Mouse (Mus musculus): ENCODE measurements at regions not wholly inside any gene's neighbourhood (a gene's known extent, or its start where the extent isn't known, plus 50 kb on each side); places are given as distances from the start of the nearest gene placed in this dataset.
A peak's percentile ranks its signal among the peaks of the same experiment; 100 is the strongest.
"Not testable (repeated sequence)": the region's sequence is repeated elsewhere in the genome, so short reads cannot be mapped to it uniquely, and the experiment has no call there.

- no peak for TF ChIP-seq EP300 (IDR thresholded peaks at IDR 0.05; ENCODE audit: low read depth)
- no peak for TF ChIP-seq CTCF (IDR thresholded peaks at IDR 0.05; ENCODE audit: low read depth)
- Histone ChIP-seq H3K36me3 (replicated peaks; ENCODE audit: control insufficient read depth, insufficient read depth, low read depth) (no peaks in the 10 kb centered on the region), H3K9ac (replicated peaks) (no peak overlapping the region), H3K9me3 (ENCODE audit: control insufficient read depth, low read length) (no peaks in the 10 kb centered on the region), H3K4me2 (ENCODE audit: low read depth) (no peak overlapping the region), H3K27ac (no peak overlapping the region), H3K27me3 (ENCODE audit: control insufficient read depth, insufficient read depth, low read length) (no peaks in the 10 kb centered on the region), H3K4me1 (replicated peaks; ENCODE audit: control insufficient read depth in 2 of 2, insufficient read depth in 2 of 2, low read length in 1 of 2) (no peaks in the 10 kb centered on the region), H3K4me3 (ENCODE audit: insufficient read depth in 1 of 2, low read depth in 2 of 2, low read length in 2 of 2) (no peak overlapping the region)
- ATAC-seq (ENCODE audit: insufficient read depth) = peak; percentile 31; the same call in 1 of the 2 replicates
- DNase-seq (ENCODE audit: low read depth in 3 of 3, low spot score in 3 of 3) = no peak
- WGBS (ENCODE audit: insufficient replicate concordance) = 37% methylated on average over 5 of the region's 5 CpGs
Observed at GRCm38 (mm10) chr13:6837446-6837845, 188.9 kb upstream of the Pfkp start.

GRCm38 (mm10) chr13:6837075-6837422 is 188.5 kb upstream of the Pfkp start:
- H3K36me3 ChIP-seq (replicated peaks; ENCODE audit: control insufficient read depth, insufficient read depth, low read depth) = no peaks in the 10 kb centered on the region
- DNase-seq (ENCODE audit: low read depth in 3 of 3, low spot score in 3 of 3) (no peak), ATAC-seq (ENCODE audit: insufficient read depth) (no peak)
- no peak overlapping the region for H3K4me3 ChIP-seq (ENCODE audit: insufficient read depth in 1 of 2, low read depth in 2 of 2, low read length in 2 of 2)
- no peaks in the 10 kb centered on the region for H3K9me3 ChIP-seq (ENCODE audit: control insufficient read depth, low read length)
- H3K4me2 ChIP-seq (ENCODE audit: low read depth) = no peak overlapping the region
- 32% methylated on average over 1 of the region's 1 CpGs for WGBS (ENCODE audit: insufficient replicate concordance)
- no peak overlapping the region for H3K27ac ChIP-seq
- H3K27me3 ChIP-seq (ENCODE audit: control insufficient read depth, insufficient read depth, low read length) = no peaks in the 10 kb centered on the region
- no peaks in the 10 kb centered on the region for H3K4me1 ChIP-seq (replicated peaks; ENCODE audit: control insufficient read depth in 2 of 2, insufficient read depth in 2 of 2, low read length in 1 of 2)
- TF ChIP-seq CTCF (IDR thresholded peaks at IDR 0.05; ENCODE audit: low read depth) = no peak
- H3K9ac ChIP-seq (replicated peaks) = no peak overlapping the region

GRCm38 (mm10) chr13:6836351-6837074 is 187.9 kb upstream of the Pfkp start:
- no peak for ATAC-seq (ENCODE audit: insufficient read depth)
- Histone ChIP-seq H3K9ac (replicated peaks) (no peak overlapping the region), H3K4me1 (replicated peaks; ENCODE audit: control insufficient read depth in 2 of 2, insufficient read depth in 2 of 2, low read length in 1 of 2) (no peaks in the 10 kb centered on the region), H3K27ac (no peak overlapping the region), H3K36me3 (replicated peaks; ENCODE audit: control insufficient read depth, insufficient read depth, low read depth) (no peaks in the 10 kb centered on the region), H3K4me3 (ENCODE audit: insufficient read depth in 1 of 2, low read depth in 2 of 2, low read length in 2 of 2) (no peak overlapping the region), H3K4me2 (ENCODE audit: low read depth) (no peak overlapping the region), H3K27me3 (ENCODE audit: control insufficient read depth, insufficient read depth, low read length) (no peaks in the 10 kb centered on the region), H3K9me3 (ENCODE audit: control insufficient read depth, low read length) (no peaks in the 10 kb centered on the region)
- WGBS (ENCODE audit: insufficient replicate concordance) = 34% methylated on average over 6 of the region's 6 CpGs
- DNase-seq (ENCODE audit: low read depth in 3 of 3, low spot score in 3 of 3) = peak in 1 of 3 experiments; percentile 6
- TF ChIP-seq CTCF (IDR thresholded peaks at IDR 0.05; ENCODE audit: low read depth) (peak; percentile 63), EP300 (IDR thresholded peaks at IDR 0.05; ENCODE audit: low read depth) (no peak)

GRCm38 (mm10) chr13:6829882-6830281 is 181.3 kb upstream of the Pfkp start:
- Histone ChIP-seq H3K36me3 (replicated peaks; ENCODE audit: control insufficient read depth, insufficient read depth, low read depth) (no peaks in the 10 kb centered on the region), H3K27me3 (ENCODE audit: control insufficient read depth, insufficient read depth, low read length) (no peaks in the 10 kb centered on the region), H3K9ac (replicated peaks) (no peak overlapping the region), H3K9me3 (ENCODE audit: control insufficient read depth, low read length) (no peaks in the 10 kb centered on the region), H3K4me1 (replicated peaks; ENCODE audit: control insufficient read depth in 2 of 2, insufficient read depth in 2 of 2, low read length in 1 of 2) (no peaks in the 10 kb centered on the region), H3K4me2 (ENCODE audit: low read depth) (no peak overlapping the region), H3K27ac (no peak overlapping the region), H3K4me3 (ENCODE audit: insufficient read depth in 1 of 2, low read depth in 2 of 2, low read length in 2 of 2) (no peak overlapping the region)
- DNase-seq (ENCODE audit: low read depth in 3 of 3, low spot score in 3 of 3) (no peak), ATAC-seq (ENCODE audit: insufficient read depth) (no peak)
- WGBS (ENCODE audit: insufficient replicate concordance) = 53% methylated on average over 1 of the region's 1 CpGs
- TF ChIP-seq CTCF (IDR thresholded peaks at IDR 0.05; ENCODE audit: low read depth) (no peak), EP300 (IDR thresholded peaks at IDR 0.05; ENCODE audit: low read depth) (no peak)

- no peak for ATAC-seq (ENCODE audit: insufficient read depth)
- H3K27me3 ChIP-seq (ENCODE audit: control insufficient read depth, insufficient read depth, low read length) = no peaks in the 10 kb centered on the region
- no peak overlapping the region for H3K27ac ChIP-seq
- no peaks in the 10 kb centered on the region for H3K4me1 ChIP-seq (replicated peaks; ENCODE audit: control insufficient read depth in 2 of 2, insufficient read depth in 2 of 2, low read length in 1 of 2)
- H3K4me3 ChIP-seq (ENCODE audit: insufficient read depth in 1 of 2, low read depth in 2 of 2, low read length in 2 of 2) = no peak overlapping the region
- no peak for TF ChIP-seq CTCF (IDR thresholded peaks at IDR 0.05; ENCODE audit: low read depth)
- TF ChIP-seq EP300 (IDR thresholded peaks at IDR 0.05; ENCODE audit: low read depth) = no peak
- WGBS (ENCODE audit: insufficient replicate concordance) = 58% methylated on average over 5 of the region's 5 CpGs
- no peak for DNase-seq (ENCODE audit: low read depth in 3 of 3, low spot score in 3 of 3)
- H3K9ac ChIP-seq (replicated peaks) = no peak overlapping the region
- no peaks in the 10 kb centered on the region for H3K9me3 ChIP-seq (ENCODE audit: control insufficient read depth, low read length)
- H3K4me2 ChIP-seq (ENCODE audit: low read depth) = no peak overlapping the region
- H3K36me3 ChIP-seq (replicated peaks; ENCODE audit: control insufficient read depth, insufficient read depth, low read depth) = no peaks in the 10 kb centered on the region
Observed at GRCm38 (mm10) chr13:6829346-6829745, 180.8 kb upstream of the Pfkp start.

GRCm38 (mm10) chr13:6828601-6829330 is 180.2 kb upstream of the Pfkp start:
- H3K4me3 ChIP-seq (ENCODE audit: insufficient read depth in 1 of 2, low read depth in 2 of 2, low read length in 2 of 2); H3K36me3 ChIP-seq (replicated peaks; ENCODE audit: control insufficient read depth, insufficient read depth, low read depth); H3K27me3 ChIP-seq (ENCODE audit: control insufficient read depth, insufficient read depth, low read length); DNase-seq (ENCODE audit: low read depth in 3 of 3, low spot score in 3 of 3); H3K27ac ChIP-seq; H3K4me1 ChIP-seq (replicated peaks; ENCODE audit: control insufficient read depth in 2 of 2, insufficient read depth in 2 of 2, low read length in 1 of 2); H3K9me3 ChIP-seq (ENCODE audit: control insufficient read depth, low read length); H3K9ac ChIP-seq (replicated peaks); ATAC-seq (ENCODE audit: insufficient read depth); H3K4me2 ChIP-seq (ENCODE audit: low read depth): not testable (repeated sequence)
- 54% methylated on average over 8 of the region's 8 CpGs for WGBS (ENCODE audit: insufficient replicate concordance)
